Mouse (Mus musculus): ENCODE data around the gene Morn1. TPM values are rescaled to one million over a fixed set of nuclear protein-coding genes. Genes with fewer than 3 reads are reported as not detected.
A peak's percentile ranks its signal among the peaks of the same experiment; 100 is the strongest.

Morn1 gene
- polyA plus RNA-seq, 1 experiment = 6.5 TPM

DNA sequence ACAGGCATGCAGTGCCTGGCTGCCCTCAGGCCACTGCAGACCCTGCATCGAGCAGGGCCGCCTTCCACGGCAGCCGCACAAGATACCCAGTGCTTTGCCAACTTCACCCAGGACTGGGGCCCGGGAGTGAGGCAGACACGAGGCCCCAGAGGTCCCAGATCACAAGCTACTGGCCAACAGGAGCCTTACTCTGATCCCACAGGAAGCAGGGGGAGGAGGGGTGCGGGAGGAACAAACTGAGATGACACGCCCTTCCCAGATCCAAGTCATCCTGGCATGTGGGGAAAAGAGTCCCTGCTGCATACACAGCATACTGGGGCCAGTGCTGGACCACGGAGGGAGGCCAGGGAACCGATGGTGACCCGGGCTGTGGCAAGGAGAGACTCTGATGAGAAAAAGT is 68.6 kb downstream of the Morn1 start:
- TF ChIP-seq CTCF (IDR thresholded peaks at IDR 0.05; ENCODE audit: control insufficient read depth, insufficient read depth, low read length) = no peak
- TF ChIP-seq POLR2A (IDR thresholded peaks at IDR 0.05; ENCODE audit: borderline replicate concordance, control insufficient read depth, low read depth, low read length) = no peak
- H3K27ac ChIP-seq (ENCODE audit: control insufficient read depth, insufficient read depth, low read depth, low read length, poor library complexity) = 0 out of 2 replicates have a peak overlapping the region, but pooled peaks have one; percentile 17
- 60% methylated on average over 11 of the region's 11 CpGs for WGBS
- H3K4me1 ChIP-seq (ENCODE audit: control insufficient read depth, insufficient read depth, low read length) = peaks cover 5% of the 10 kb centered on the region
- no peak overlapping the region for H3K4me3 ChIP-seq (replicated peaks; ENCODE audit: control insufficient read depth, low read depth, low read length)

DNA sequence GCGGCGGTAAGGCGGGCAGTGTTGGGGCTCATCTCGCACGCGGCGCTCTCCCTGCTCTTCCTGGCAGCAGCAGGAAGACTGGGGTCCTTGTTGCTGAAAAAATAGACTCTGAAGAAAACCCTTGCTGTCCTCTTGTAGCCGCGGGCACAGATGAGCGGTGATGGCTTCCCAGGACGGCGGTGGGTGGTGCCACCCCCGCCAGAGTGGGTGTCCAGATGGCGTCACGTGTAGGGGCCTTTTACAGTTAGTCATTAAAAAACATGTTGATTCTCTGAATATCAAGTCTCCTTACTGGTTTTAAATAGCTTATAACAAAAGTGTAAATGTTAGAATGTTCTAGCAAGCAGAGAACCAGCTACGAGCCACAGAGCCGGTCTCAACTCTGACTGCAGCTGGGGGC is 70.4 kb downstream of the Morn1 start:
- 95% methylated on average over 17 of the region's 17 CpGs for WGBS
- H3K4me1 ChIP-seq (ENCODE audit: control insufficient read depth, insufficient read depth, low read length) = peaks cover 9% of the 10 kb centered on the region
- TF ChIP-seq CTCF (IDR thresholded peaks at IDR 0.05; ENCODE audit: control insufficient read depth, insufficient read depth, low read length) (no peak), POLR2A (IDR thresholded peaks at IDR 0.05; ENCODE audit: borderline replicate concordance, control insufficient read depth, low read depth, low read length) (no peak)

DNA sequence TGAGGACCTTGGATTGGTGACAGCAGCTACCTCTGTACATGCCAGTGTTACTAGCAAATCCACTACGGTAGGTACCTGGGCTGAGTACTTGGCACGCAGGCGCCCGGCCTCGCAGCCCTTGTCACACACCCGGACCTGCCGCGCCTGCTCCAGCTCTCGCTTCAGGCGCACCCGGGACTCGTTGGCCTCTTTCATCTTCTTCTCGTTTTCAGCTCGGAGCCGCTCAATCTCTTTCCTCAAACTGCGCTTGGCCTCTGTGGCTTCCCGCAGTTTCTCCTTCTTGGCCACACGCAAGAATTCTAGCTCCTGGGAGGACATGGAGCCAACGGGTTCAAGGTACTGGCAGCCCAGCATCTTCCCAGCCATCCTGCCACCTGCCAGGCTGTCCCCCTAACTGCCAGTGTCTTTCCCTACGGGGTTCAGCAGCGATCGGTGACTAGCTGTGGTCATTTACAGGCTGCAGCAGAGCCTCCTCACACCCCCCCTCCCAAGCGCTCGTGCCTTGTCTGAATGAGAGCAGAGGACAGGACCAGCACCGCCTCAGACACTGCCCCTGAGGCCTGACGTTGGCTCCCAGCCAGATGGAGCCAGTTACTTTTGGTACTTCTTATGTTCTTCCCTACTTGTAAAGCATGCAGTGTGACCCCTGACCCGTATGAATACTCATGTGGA is 71.6 kb downstream of the Morn1 start:
- Histone ChIP-seq H3K4me1 (ENCODE audit: control insufficient read depth, insufficient read depth, low read length) (peaks cover 9% of the 10 kb centered on the region), H3K4me3 (replicated peaks; ENCODE audit: control insufficient read depth, low read depth, low read length) (no peak overlapping the region), H3K27ac (ENCODE audit: control insufficient read depth, insufficient read depth, low read depth, low read length, poor library complexity) (no peak overlapping the region)
- WGBS = 89% methylated on average over 27 of the region's 27 CpGs
- TF ChIP-seq POLR2A (IDR thresholded peaks at IDR 0.05; ENCODE audit: borderline replicate concordance, control insufficient read depth, low read depth, low read length) (no peak), CTCF (IDR thresholded peaks at IDR 0.05; ENCODE audit: control insufficient read depth, insufficient read depth, low read length) (no peak)

More for the DNA sequence above, 70.4 kb downstream of the Morn1 start:
- no peak overlapping the region for H3K4me3 ChIP-seq (replicated peaks; ENCODE audit: control insufficient read depth, low read depth, low read length)
- H3K27ac ChIP-seq (ENCODE audit: control insufficient read depth, insufficient read depth, low read depth, low read length, poor library complexity) = no peak overlapping the region

DNA sequence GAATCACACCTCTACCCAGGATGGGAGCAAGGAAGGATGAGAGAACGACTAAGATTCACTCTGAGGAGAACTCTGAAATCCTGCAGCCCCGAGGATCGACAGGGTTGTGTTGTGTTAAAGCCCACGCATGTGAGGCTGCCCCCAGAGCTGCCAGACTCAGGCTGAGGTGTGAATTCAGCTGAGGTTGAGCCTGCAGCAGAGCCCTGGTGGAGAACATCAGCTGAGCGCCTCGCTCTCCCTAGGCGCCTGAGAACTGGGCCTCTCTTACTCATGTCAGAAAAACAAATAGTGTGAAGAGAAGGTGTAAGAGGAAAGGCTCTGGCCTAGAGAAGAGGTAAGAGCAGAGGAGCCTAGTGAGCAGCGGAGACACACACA is 72.2 kb downstream of the Morn1 start:
- peaks cover 11% of the 10 kb centered on the region for H3K4me1 ChIP-seq (ENCODE audit: control insufficient read depth, insufficient read depth, low read length)
- WGBS = 83% methylated on average over 8 of the region's 8 CpGs
- H3K27ac ChIP-seq (ENCODE audit: control insufficient read depth, insufficient read depth, low read depth, low read length, poor library complexity) = no peak overlapping the region
- TF ChIP-seq POLR2A (IDR thresholded peaks at IDR 0.05; ENCODE audit: borderline replicate concordance, control insufficient read depth, low read depth, low read length) (no peak), CTCF (IDR thresholded peaks at IDR 0.05; ENCODE audit: control insufficient read depth, insufficient read depth, low read length) (no peak)
- no peak overlapping the region for H3K4me3 ChIP-seq (replicated peaks; ENCODE audit: control insufficient read depth, low read depth, low read length)

DNA sequence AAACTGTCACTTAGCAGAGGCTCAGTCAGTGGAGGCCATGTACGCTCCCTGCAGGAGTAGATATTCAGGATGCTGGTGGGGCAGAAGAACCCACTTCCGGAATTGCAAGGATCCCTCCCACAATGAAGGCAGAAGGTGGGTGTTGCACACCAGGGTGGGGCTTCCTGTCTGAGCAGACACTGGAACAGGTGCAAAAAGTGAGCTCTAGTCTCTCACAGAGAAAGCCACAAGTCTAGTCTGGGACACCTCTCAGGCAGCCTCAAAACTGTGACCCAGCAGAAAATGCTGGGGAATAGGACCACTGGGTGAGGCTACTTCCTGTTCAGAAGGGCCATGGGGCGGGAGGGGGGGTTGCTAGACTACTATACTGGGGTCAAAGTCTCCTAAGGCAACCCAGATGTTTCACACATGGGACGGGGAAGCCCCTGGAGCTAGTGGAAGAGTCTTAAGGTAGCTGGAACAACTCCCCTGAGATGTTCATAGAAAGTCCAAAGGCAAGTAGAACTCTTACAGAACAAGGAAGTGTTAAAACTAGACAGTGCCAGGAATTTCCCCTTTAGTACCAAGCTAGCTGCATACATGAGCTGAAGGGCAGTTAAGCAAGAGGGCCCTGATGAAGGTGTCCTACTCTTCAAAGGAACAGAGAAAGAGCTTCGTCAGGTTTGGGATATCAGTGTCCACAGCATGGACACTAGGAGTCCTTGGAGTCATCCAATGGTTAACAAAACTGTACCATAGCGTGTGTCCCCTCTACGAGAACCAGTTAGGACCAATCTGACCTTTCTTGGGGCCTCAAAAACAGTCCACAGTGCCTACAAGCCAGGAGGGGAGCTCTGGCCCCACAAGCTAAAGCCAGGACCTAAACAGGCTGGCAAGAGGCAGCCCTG is 76.3 kb downstream of the Morn1 start:
- Histone ChIP-seq H3K4me3 (replicated peaks; ENCODE audit: control insufficient read depth, low read depth, low read length) (no peak overlapping the region), H3K27ac (ENCODE audit: control insufficient read depth, insufficient read depth, low read depth, low read length, poor library complexity) (peak overlapping the region; percentile 91), H3K4me1 (ENCODE audit: control insufficient read depth, insufficient read depth, low read length) (peaks cover 21% of the 10 kb centered on the region)
- TF ChIP-seq POLR2A (IDR thresholded peaks at IDR 0.05; ENCODE audit: borderline replicate concordance, control insufficient read depth, low read depth, low read length) (no peak), CTCF (IDR thresholded peaks at IDR 0.05; ENCODE audit: control insufficient read depth, insufficient read depth, low read length) (no peak; the same call in 1 of the 2 replicates)
- 9% methylated on average over 7 of the region's 7 CpGs for WGBS

DNA sequence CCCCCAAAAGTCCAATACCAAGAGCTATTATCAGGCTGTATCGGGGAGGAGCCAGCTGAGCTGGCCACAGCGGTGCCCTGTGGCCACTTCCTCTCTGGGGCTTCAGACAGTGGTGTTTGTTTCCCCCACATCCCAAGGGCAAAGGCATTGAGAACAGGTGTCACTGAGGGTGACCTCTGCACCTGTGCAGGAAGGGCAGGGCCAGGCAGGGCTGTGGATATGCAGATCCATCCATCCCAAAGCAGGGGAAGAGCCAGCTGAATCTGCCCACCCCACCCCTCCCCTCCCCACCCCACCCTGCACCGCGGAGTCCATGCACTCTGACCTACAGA is 76.9 kb downstream of the Morn1 start:
- Histone ChIP-seq H3K4me1 (ENCODE audit: control insufficient read depth, insufficient read depth, low read length) (peaks cover 21% of the 10 kb centered on the region), H3K4me3 (replicated peaks; ENCODE audit: control insufficient read depth, low read depth, low read length) (no peak overlapping the region), H3K27ac (ENCODE audit: control insufficient read depth, insufficient read depth, low read depth, low read length, poor library complexity) (peak overlapping the region; percentile 91)
- TF ChIP-seq CTCF (IDR thresholded peaks at IDR 0.05; ENCODE audit: control insufficient read depth, insufficient read depth, low read length) (no peak), POLR2A (IDR thresholded peaks at IDR 0.05; ENCODE audit: borderline replicate concordance, control insufficient read depth, low read depth, low read length) (no peak)
- WGBS = 10% methylated on average over 4 of the region's 4 CpGs

DNA sequence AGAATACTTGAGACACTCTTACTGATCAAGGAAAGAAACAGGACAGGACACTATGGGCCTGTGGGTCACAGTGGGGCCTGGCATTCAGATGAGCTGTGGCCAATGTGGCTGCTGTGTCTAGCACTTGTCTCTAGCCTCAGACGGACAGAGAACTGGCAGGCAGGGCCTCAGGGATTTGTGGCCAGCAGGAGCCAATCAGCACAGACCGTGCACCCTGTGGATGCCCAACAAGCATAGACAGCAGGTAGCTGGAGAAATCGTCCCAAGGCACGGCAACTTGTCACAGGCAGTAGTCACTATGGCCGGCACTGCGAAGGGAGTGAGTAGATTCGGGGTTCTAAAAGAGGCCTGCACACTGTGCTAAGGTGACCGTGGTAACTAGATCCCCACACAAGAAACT is 77.3 kb downstream of the Morn1 start:
- Histone ChIP-seq H3K4me3 (replicated peaks; ENCODE audit: control insufficient read depth, low read depth, low read length) (no peak overlapping the region), H3K27ac (ENCODE audit: control insufficient read depth, insufficient read depth, low read depth, low read length, poor library complexity) (peak overlapping the region; percentile 2; the same call in 1 of the 2 replicates), H3K4me1 (ENCODE audit: control insufficient read depth, insufficient read depth, low read length) (peaks cover 21% of the 10 kb centered on the region)
- TF ChIP-seq POLR2A (IDR thresholded peaks at IDR 0.05; ENCODE audit: borderline replicate concordance, control insufficient read depth, low read depth, low read length) = no peak
- no peak for TF ChIP-seq CTCF (IDR thresholded peaks at IDR 0.05; ENCODE audit: control insufficient read depth, insufficient read depth, low read length)
- 59% methylated on average over 8 of the region's 8 CpGs for WGBS

DNA sequence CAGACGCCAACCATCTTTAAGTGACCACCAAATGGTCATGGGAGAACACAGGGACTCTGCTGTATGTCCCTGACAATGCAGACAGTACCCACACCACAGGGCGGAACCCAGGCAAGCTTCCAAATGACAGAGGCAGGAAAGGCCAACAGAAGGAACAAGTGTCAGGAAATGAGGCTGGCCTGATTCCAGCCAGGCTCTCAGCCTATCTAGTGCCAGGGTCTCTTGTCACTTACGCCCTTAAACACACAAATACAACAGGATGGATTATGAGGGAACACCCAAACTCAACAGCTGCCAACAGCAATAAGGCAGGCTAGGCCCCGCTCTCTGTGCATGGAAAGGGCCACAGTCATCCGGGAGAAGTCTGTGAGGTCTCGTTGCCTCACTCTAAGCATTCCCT is 78.2 kb downstream of the Morn1 start:
- no peak for TF ChIP-seq POLR2A (IDR thresholded peaks at IDR 0.05; ENCODE audit: borderline replicate concordance, control insufficient read depth, low read depth, low read length)
- no peak for TF ChIP-seq CTCF (IDR thresholded peaks at IDR 0.05; ENCODE audit: control insufficient read depth, insufficient read depth, low read length)
- Histone ChIP-seq H3K4me1 (ENCODE audit: control insufficient read depth, insufficient read depth, low read length) (peaks cover 21% of the 10 kb centered on the region), H3K4me3 (replicated peaks; ENCODE audit: control insufficient read depth, low read depth, low read length) (no peak overlapping the region), H3K27ac (ENCODE audit: control insufficient read depth, insufficient read depth, low read depth, low read length, poor library complexity) (no peak overlapping the region)
- WGBS = 37% methylated on average over 6 of the region's 6 CpGs

Measured in bone marrow, adult 2 months (tissue).